Mouse (Mus musculus): Measurements from ENCODE around the gene Slc25a38. TPM values are rescaled to one million over a fixed set of nuclear protein-coding genes. Genes with fewer than 3 reads are reported as not detected.
A peak's percentile ranks its signal among the peaks of the same experiment; 100 is the strongest.

Slc25a38 gene
- total RNA-seq, 4 experiments from 2014 or later: 20.0 to 23.2 (median 21.8) TPM

DNA sequence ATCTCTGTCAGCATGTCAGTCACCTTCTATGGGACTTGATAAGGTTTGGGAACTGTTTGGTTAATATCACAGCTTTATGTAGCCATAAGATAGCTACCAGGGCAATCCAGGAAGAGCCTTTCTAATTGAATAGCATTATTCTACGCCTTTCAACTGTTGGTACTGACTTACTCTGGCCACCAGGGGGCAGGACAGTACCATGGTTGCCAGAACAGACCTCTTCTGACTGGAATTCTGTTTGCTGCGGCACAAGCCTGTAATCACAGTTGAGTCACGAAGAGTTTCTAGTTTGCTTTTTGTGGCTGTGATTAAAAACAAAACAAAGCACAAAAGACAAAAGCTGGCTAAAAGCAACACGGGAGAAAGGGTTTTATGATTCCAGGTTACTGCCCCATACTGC lies 30.5 kb downstream of the Slc25a38 start:
- peak; percentile 60 for DNase-seq (ENCODE audit: low spot score)

DNA sequence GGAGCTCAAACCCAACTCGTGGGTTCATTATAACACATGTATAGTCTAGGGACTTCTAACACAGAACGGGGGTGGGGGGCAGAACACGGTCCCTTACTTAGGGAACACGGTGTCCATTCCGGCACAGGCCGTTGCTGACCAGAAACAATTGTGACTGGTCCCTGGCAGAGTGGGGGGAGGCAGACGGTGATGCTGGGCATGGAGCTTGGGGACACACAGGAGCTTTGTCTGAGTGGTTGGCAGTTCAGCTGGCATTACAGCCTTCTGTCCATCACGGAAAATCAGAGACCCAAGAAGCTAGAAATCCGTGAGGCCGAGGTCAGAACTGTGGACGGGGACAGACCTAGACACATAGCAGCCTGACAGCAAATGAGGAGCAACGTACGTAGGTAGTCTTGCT lies 34.3 kb downstream of the Slc25a38 start:
- DNase-seq (ENCODE audit: low spot score): no peak

DNA sequence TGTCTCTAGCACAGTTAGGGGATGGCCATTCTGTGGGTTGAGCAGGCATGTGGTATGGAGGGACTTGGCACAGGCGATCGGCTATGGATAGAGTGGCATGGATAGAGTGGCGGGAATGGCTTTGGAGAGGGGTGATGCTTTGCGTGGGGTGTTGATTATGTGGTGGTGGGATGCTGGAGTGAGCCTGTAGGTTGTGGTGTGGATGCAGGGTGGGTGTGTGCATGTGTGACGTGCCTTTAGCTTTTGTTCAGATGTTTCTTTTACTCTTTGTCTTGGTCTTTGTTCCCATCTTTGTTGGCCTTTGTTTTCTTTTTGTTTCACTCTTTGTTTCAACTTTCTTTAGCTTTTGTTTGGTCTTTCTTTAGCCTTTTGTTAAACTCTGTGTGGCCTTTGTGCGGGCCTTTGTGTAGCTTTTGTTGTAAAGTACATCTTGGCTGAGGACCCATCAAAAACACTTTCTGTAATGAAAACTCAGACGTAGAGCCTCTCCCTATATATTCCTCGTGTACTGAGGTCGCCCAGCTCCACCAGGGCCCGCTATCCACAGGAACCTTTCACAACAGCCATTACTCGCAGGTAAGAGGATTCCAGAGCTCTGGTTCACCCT lies 39.2 kb downstream of the Slc25a38 start, which contains the start of gene Mobp:
Mobp (plus strand) TSS at position 486 of the 607 bp plus-strand sequence.
- DNase-seq (ENCODE audit: low spot score): no peak

DNA sequence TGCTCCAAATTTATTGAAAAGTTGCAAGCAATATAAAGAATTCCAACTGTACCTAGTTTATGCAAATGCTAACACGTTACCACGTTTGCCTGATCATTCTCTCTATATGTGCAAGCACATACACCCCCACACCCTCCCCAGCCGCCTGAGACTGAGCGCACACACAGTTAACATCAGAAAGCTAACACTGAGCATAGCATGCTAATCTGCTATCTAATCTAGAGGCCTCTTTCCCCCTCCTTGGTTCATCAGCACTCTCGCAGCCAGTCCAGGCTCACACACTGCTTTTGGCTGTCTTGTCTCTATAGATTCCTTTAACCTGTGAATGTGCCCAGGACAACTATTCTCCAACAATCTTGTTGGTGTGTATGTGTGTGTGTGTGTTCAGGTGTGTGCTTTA lies 41.0 kb downstream of the Slc25a38 start:
- no peak for DNase-seq (ENCODE audit: low spot score)

DNA sequence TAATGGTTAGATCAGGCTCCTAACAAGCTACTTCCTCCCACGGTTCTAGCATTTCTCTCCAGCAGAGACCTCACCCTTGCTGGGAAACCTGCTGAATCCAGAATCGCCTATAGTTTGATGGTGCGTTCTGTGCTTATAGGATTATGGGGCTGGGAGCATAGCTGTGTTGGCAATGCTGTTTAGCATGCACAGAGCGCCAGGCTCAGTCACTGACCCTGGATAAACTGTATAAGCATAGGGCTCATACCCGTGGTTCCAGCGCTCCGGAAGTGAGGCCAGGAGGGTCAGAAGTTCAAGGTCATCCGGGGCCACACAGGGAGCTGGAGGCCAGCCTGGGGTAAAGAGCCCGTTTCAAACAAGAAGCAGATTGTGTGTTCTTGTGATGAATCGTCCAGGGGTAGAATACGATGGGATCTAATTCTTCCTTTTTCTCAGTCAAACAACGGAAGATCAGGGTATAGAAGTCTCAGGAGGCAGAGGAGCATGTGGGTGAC lies 41.8 kb downstream of the Slc25a38 start:
- DNase-seq (ENCODE audit: low spot score): no peak

DNA sequence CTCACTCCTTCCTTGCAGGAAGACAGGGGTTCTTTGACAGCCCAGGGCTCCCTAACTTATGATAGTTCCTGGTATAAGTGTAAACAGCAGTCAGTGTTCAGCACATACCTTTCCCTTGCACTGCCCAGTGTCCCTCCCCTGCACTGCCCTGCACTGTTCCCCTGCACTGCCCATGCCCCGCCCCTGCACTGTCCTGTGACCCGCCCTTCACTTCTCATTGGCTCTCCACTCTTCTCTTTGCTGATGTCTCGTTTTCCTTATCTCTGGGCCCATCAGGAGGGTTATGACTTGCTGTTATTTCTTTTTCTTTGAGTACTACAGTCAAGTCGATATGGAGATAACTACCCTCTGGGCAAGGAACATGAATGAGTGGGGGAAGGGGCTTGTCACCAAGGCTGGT lies 47.9 kb downstream of the Slc25a38 start:
- no peak for DNase-seq (ENCODE audit: low spot score)

DNA sequence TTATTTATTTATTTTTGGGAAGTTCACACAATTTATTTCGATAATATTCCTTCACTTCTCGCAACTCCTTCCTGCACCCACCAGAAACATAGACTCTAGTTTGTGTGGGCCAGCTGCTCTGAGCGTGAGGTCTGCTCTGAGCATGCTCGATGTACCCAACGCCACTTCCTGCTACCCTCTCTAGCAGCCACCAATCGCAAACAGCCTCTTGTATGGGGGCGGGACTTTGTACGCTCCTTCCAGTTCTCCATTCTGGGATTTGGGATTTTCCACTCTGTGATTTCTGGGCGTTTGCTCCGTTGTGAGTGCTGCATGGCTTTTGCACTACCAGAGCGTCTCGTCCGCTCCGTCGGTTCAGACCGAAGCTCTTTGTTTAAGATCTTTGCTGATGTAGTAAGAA lies 53.7 kb downstream of the Slc25a38 start:
- DNase-seq (ENCODE audit: low spot score): no peak

DNA sequence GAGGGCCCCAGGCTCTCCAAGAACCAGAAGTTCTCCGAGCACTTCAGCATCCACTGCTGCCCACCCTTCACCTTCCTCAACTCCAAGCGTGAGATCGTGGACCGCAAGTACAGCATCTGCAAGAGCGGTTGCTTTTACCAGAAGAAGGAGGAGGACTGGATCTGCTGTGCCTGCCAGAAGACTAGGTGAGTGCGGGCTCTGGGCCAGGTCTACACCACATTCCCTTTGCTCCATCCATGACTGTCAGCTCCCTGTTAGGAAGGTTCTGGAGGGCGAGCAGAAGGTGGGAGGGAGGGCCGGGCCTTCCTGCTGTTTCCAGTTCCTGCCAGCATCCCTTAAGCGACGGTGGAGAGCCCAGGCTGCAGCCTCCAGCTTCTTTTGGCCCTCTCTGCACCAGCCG lies 57.7 kb downstream of the Slc25a38 start:
- DNase-seq (ENCODE audit: low spot score): no peak

DNA sequence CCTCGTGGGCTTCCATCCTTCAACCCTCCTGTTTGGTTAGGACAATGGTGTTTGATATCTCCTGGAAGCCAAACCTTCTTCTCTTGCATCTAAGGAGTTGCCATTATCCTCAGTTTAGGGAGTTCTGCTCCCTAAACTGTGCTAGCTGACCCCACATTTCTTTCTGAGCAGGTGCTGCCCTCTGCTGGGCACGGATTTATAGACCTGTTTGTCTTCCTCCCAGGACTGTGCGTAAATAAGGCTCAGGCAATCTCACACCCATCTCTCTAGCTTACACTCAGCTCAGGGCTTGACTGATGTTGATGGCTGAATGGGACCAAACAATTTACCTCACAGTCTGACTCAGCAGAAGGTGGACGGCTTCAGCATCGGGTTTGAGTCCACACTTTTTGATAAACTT lies 61.1 kb downstream of the Slc25a38 start:
- DNase-seq (ENCODE audit: low spot score): peak; percentile 37

Other genes with a start within 250 kb of the Slc25a38 start
- 10 to 100 TPM; 22.3 to 25.9 (median 23.6) TPM for gene Wdr48, start 215.5 kb upstream of the Slc25a38 start, total RNA-seq (2022)
- gene Gorasp1, start 172.8 kb upstream of the Slc25a38 start, total RNA-seq (2022): 10 to 100 TPM; 35.0 to 41.4 (median 37.9) TPM
- under 1 TPM in 1 of 4 experiments, not detected in 3; 0.09 TPM for gene Ttc21a, start 172.8 kb upstream of the Slc25a38 start, total RNA-seq (2022)
- gene Csrnp1, start 125.7 kb upstream of the Slc25a38 start, total RNA-seq (2022): 10 to 100 TPM; 10.9 to 32.1 (median 16.1) TPM
- gene Xirp1, start 86.8 kb upstream of the Slc25a38 start, total RNA-seq (2022): 100 to 1,000 TPM; 130 to 157 (median 141) TPM
- gene Cx3cr1, start 40.5 kb upstream of the Slc25a38 start, total RNA-seq (2022): 1 to 10 TPM in 2 of 4 experiments, under 1 TPM in 2; 0.89 to 1.3 (median 1.1) TPM
- not detected for gene Ccr8, start 18.3 kb upstream of the Slc25a38 start, total RNA-seq (2022)
- 100 to 1,000 TPM; 429 to 518 (median 467) TPM for gene Rpsa, start 17.3 kb downstream of the Slc25a38 start, total RNA-seq (2022)
- under 1 TPM in 3 of 4 experiments, not detected in 1; 0.16 to 0.53 (median 0.33) TPM for gene Mobp, start 39.3 kb downstream of the Slc25a38 start, total RNA-seq (2022)
- gene Myrip, start 191.1 kb downstream of the Slc25a38 start, total RNA-seq (2022): 1 to 10 TPM; 5.1 to 6.9 (median 6.3) TPM

Data from heart, adult 8-10 months (tissue).